16 mouse cellular contexts compared by ENCODE assay signal in the genomic region with DNA sequence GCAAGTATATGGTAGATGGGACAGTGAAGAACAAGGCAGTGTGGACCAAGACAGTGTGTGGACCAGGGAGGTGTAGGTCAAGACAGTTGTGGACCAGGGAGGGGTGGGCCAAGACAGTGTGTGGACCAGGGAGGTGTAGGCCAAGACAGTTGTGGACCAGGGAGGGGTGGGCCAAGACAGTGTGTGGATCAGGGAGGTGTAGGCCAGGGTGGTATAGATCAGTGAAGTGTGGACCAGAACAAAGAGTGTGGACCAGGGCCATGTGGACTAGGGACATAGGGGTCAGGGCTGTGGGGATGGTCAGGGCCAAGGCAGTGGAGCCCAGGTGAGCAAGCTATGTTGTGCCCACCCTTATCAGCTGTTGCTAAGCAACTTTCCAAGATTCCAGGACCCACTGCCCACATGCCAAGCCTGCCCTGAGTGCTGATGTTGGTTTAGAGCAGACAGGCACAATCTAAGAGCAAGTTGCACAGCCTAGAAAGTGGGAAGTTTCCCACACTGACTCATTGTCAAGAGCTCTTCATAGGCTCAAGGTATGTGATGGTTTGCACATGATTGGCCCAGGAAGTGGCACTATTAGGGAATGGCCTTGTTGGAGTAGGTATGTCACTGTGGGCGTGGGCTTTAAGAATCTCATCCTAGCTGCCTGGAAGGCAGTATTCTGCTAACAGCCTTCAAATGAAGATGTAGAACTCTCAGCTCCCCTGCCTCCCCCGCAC.
DNase-seq lines count a peak whose midpoint lies in the region; ATAC-seq lines count a peak whose summit lies in the region.
"Had no signal": no experiment of that assay in that cellular context is flagged by ENCODE, and none has a peak within 500 bp of the region (broad histone marks: within the 10 kb centered on the region; RNA-seq: fewer than 3 reads in every experiment).

No protein-coding gene starts in this region.

- H3K4me1 ChIP-seq in embryonic facial prominence, embryonic 11.5 days (ENCODE audit: control insufficient read depth, insufficient read depth, low read length) = peaks cover 2% of the 10 kb centered on the region; the same call in 1 of the 2 replicates
- H3K4me1 ChIP-seq in embryonic facial prominence, embryonic 10.5 days = peaks cover 30% of the 10 kb centered on the region
- peaks cover 30% of the 10 kb centered on the region for H3K4me1 ChIP-seq in kidney, embryonic 15.5 days
- peaks cover 28% of the 10 kb centered on the region for H3K4me1 ChIP-seq in midbrain, embryonic 10.5 days
- peaks cover 3% of the 10 kb centered on the region; the same call in 1 of the 2 replicates for H3K4me1 ChIP-seq in midbrain, embryonic 15.5 days

- no peak overlapping the region for H3K4me3 ChIP-seq in embryonic facial prominence, embryonic 11.5 days (ENCODE audit: low read depth, low read length)
- H3K4me3 ChIP-seq in embryonic facial prominence, embryonic 10.5 days = no peak overlapping the region
- H3K4me3 ChIP-seq in kidney, embryonic 15.5 days (replicated peaks) = no peak overlapping the region
- no peak overlapping the region for H3K4me3 ChIP-seq in midbrain, embryonic 10.5 days
- H3K4me3 ChIP-seq in midbrain, embryonic 15.5 days = no peak overlapping the region
- H3K4me3 ChIP-seq: heart, embryonic 12.5 days; neural tube, embryonic 13.5 days had no signal

- H3K27me3 ChIP-seq in embryonic facial prominence, embryonic 11.5 days (ENCODE audit: control insufficient read depth, insufficient read depth, low read length) = no peaks in the 10 kb centered on the region
- no peaks in the 10 kb centered on the region; the same call in 1 of the 2 replicates for H3K27me3 ChIP-seq in embryonic facial prominence, embryonic 10.5 days (replicated peaks; ENCODE audit: low read depth, poor library complexity, severe bottlenecking)
- H3K27me3 ChIP-seq in kidney, embryonic 15.5 days = no peaks in the 10 kb centered on the region
- no peaks in the 10 kb centered on the region for H3K27me3 ChIP-seq in midbrain, embryonic 10.5 days (ENCODE audit: low read depth, poor library complexity, severe bottlenecking)
- H3K27me3 ChIP-seq in midbrain, embryonic 15.5 days (replicated peaks) = no peaks in the 10 kb centered on the region
- H3K27me3 ChIP-seq: heart, embryonic 12.5 days; neural tube, embryonic 13.5 days had no signal

- no peaks in the 10 kb centered on the region for H3K36me3 ChIP-seq in embryonic facial prominence, embryonic 11.5 days (replicated peaks; ENCODE audit: control insufficient read depth, insufficient read depth, low read depth, low read length)
- 0 out of 2 replicates have a peak, but pooled peaks cover 3% of the 10 kb centered on the region for H3K36me3 ChIP-seq in embryonic facial prominence, embryonic 10.5 days (replicated peaks)
- H3K36me3 ChIP-seq in kidney, embryonic 15.5 days = no peaks in the 10 kb centered on the region
- peaks cover 58% of the 10 kb centered on the region for H3K36me3 ChIP-seq in midbrain, embryonic 10.5 days
- no peaks in the 10 kb centered on the region for H3K36me3 ChIP-seq in midbrain, embryonic 15.5 days (replicated peaks)
- H3K36me3 ChIP-seq: heart, embryonic 12.5 days; neural tube, embryonic 13.5 days had no signal

- H3K9ac ChIP-seq in embryonic facial prominence, embryonic 11.5 days (replicated peaks; ENCODE audit: low read length) = no peak overlapping the region
- no peak overlapping the region for H3K9ac ChIP-seq in kidney, embryonic 15.5 days
- H3K9ac ChIP-seq in midbrain, embryonic 15.5 days = no peak overlapping the region
- H3K9ac ChIP-seq: heart, embryonic 12.5 days; neural tube, embryonic 13.5 days had no signal

- H3K4me2 ChIP-seq in embryonic facial prominence, embryonic 11.5 days (ENCODE audit: low read depth, low read length) = no peak overlapping the region
- no peak overlapping the region for H3K4me2 ChIP-seq in kidney, embryonic 15.5 days
- no peak overlapping the region for H3K4me2 ChIP-seq in midbrain, embryonic 15.5 days
- H3K4me2 ChIP-seq: heart, embryonic 12.5 days; neural tube, embryonic 13.5 days had no signal

- H3K9me3 ChIP-seq in embryonic facial prominence, embryonic 11.5 days (replicated peaks; ENCODE audit: control insufficient read depth, low read length) = no peaks in the 10 kb centered on the region
- H3K9me3 ChIP-seq in embryonic facial prominence, embryonic 10.5 days = no peaks in the 10 kb centered on the region
- H3K9me3 ChIP-seq in kidney, embryonic 15.5 days (replicated peaks) = no peaks in the 10 kb centered on the region
- peaks cover 11% of the 10 kb centered on the region; the same call in 1 of the 2 replicates for H3K9me3 ChIP-seq in midbrain, embryonic 10.5 days (replicated peaks)
- H3K9me3 ChIP-seq in midbrain, embryonic 15.5 days = no peaks in the 10 kb centered on the region
- H3K9me3 ChIP-seq: neural tube, embryonic 13.5 days had no signal

- no peak for DNase-seq in embryonic facial prominence, embryonic 11.5 days (ENCODE audit: low spot score)
- no peak for DNase-seq in embryonic facial prominence, embryonic 10.5 days (ENCODE audit: low spot score)
- DNase-seq in kidney, adult 9 months = no peak
- DNase-seq in midbrain, embryonic 10.5 days (ENCODE audit: low spot score) = no peak
- no peak for DNase-seq in cerebellum, adult 11 months
- DNase-seq: adrenal gland, postnatal 36 days; embryo, embryonic 11 days; gastrocnemius, postnatal 25 days; kidney, adult 11 months; retina, postnatal 1 day; thymus, adult 2 months had no signal

- WGBS in embryonic facial prominence, embryonic 11.5 days = 95% methylated on average over 2 of the region's 2 CpGs
- 94% methylated on average over 2 of the region's 2 CpGs for WGBS in embryonic facial prominence, embryonic 10.5 days
- WGBS in kidney, embryonic 15.5 days = 94% methylated on average over 2 of the region's 2 CpGs
- WGBS in midbrain, embryonic 10.5 days = 91% methylated on average over 2 of the region's 2 CpGs
- 97% methylated on average over 2 of the region's 2 CpGs for WGBS in midbrain, embryonic 15.5 days

- H3K27ac ChIP-seq in embryonic facial prominence, embryonic 11.5 days (replicated peaks; ENCODE audit: low read depth, low read length) = no peak overlapping the region
- no peak overlapping the region for H3K27ac ChIP-seq in embryonic facial prominence, embryonic 10.5 days (replicated peaks)
- H3K27ac ChIP-seq in kidney, embryonic 15.5 days = no peak overlapping the region
- peak overlapping the region; percentile 3; the same call in 1 of the 2 replicates for H3K27ac ChIP-seq in midbrain, embryonic 10.5 days (replicated peaks)
- H3K27ac ChIP-seq in midbrain, embryonic 15.5 days = no peak overlapping the region
- H3K27ac ChIP-seq: neural tube, embryonic 13.5 days had no signal

- peak; percentile 56; the same call in 1 of the 2 replicates for ATAC-seq in embryonic facial prominence, embryonic 11.5 days (replicated peaks; ENCODE audit: insufficient number of reproducible peaks, low FRiP score, low TSS enrichment, low read depth)
- 0 out of 2 replicates have a peak, but pooled peaks have one; percentile 16 for ATAC-seq in kidney, embryonic 15.5 days (replicated peaks; ENCODE audit: low FRiP score)
- ATAC-seq in midbrain, embryonic 15.5 days (replicated peaks) = no peak
- 0 out of 2 replicates have a peak, but pooled peaks have one; percentile 11 for ATAC-seq in neutrophil, adult 5-6 weeks (ENCODE audit: extremely low read depth, insufficient number of reproducible peaks, low FRiP score, poor library complexity, severe bottlenecking)
